Mouse (Mus musculus) adipocyte (in vitro differentiated cells): ENCODE results near the gene Gm49358.

ENCODE experiments used
- DNase-seq: peaks from one replicate; pipeline ENCODE4 v3.0.0-alpha.2; 2016; ENCODE audit warnings: low spot score

Gene Gm49358

GRCm38 (mm10) chr10:86778398-86779116 is 14.8 kb downstream of the Gm49358 start, which contains the start of gene Nt5dc3:
Nt5dc3 (plus strand) TSS chr10:86779005.
- peak; percentile 97 for DNase-seq

GRCm38 (mm10) chr10:86779117-86779755 is 15.5 kb downstream of the Gm49358 start:
- DNase-seq, result peak; percentile 23

GRCm38 (mm10) chr10:86779816-86780500 is 16.2 kb downstream of the Gm49358 start:
- peak; percentile 16 for DNase-seq

- no peak for DNase-seq
Measured at GRCm38 (mm10) chr10:86781641-86782040, 17.9 kb downstream of the Gm49358 start.

- no peak for DNase-seq
Measured at GRCm38 (mm10) chr10:86782656-86783055, 18.9 kb downstream of the Gm49358 start.

GRCm38 (mm10) chr10:86783561-86783960 is 19.8 kb downstream of the Gm49358 start:
- no peak for DNase-seq

GRCm38 (mm10) chr10:86784126-86784675 is 20.4 kb downstream of the Gm49358 start:
- no peak for DNase-seq

- no peak for DNase-seq
Measured at GRCm38 (mm10) chr10:86785396-86785795, 21.6 kb downstream of the Gm49358 start.

GRCm38 (mm10) chr10:86786083-86786482 is 22.3 kb downstream of the Gm49358 start:
- DNase-seq, result no peak

GRCm38 (mm10) chr10:86788193-86788592 is 24.4 kb downstream of the Gm49358 start:
- DNase-seq, result no peak

- no peak for DNase-seq
Measured at GRCm38 (mm10) chr10:86789146-86789672, 25.4 kb downstream of the Gm49358 start.

GRCm38 (mm10) chr10:86791507-86792184 is 27.9 kb downstream of the Gm49358 start:
- no peak for DNase-seq

- peak; percentile 12 for DNase-seq
Measured at GRCm38 (mm10) chr10:86793509-86793951, 29.8 kb downstream of the Gm49358 start.

- no peak for DNase-seq
Measured at GRCm38 (mm10) chr10:86794196-86794595, 30.4 kb downstream of the Gm49358 start.

GRCm38 (mm10) chr10:86794794-86795535 is 31.2 kb downstream of the Gm49358 start:
- DNase-seq, result no peak

GRCm38 (mm10) chr10:86796073-86796741 is 32.4 kb downstream of the Gm49358 start:
- DNase-seq, result no peak

- no peak for DNase-seq
Measured at GRCm38 (mm10) chr10:86807362-86807761, 43.6 kb downstream of the Gm49358 start.

- no peak for DNase-seq
Measured at GRCm38 (mm10) chr10:86808013-86808758, 44.4 kb downstream of the Gm49358 start.

- no peak for DNase-seq
Measured at GRCm38 (mm10) chr10:86810000-86810399, 46.2 kb downstream of the Gm49358 start.

- DNase-seq, result no peak
Measured at GRCm38 (mm10) chr10:86810612-86811011, 46.8 kb downstream of the Gm49358 start.
